Mouse (Mus musculus): ENCODE measurements at regions not wholly inside any gene's neighbourhood (a gene's known extent, or its start where the extent isn't known, plus 50 kb on each side); places are given as distances from the start of the nearest gene placed in this dataset.
"Not testable (repeated sequence)": the region's sequence is repeated elsewhere in the genome, so short reads cannot be mapped to it uniquely, and the experiment has no call there.

DNA sequence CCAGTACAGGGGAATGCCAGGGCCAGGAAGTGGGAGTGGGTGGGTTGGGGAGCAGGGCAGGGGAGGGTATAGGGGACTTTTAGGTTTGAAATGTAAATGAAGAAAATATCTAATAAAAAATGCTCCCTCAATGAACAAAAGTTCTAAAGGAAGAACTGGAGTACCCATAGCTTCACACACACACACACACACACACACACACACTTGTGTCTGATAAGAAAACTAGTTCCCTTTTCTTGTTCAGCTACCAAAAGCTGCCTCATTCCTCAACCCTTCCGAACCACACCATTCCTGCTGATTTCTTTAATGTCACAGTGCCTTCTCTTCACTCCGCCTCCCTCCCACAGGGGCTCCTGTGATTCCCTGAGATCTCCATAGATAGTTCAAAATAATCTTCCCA, 85.3 kb upstream of the Zfp637 start:
- in situ Hi-C loops (cut with MboI; ENCODE audit: low sequenced_read_pairs), result not testable (repeated sequence)

DNA sequence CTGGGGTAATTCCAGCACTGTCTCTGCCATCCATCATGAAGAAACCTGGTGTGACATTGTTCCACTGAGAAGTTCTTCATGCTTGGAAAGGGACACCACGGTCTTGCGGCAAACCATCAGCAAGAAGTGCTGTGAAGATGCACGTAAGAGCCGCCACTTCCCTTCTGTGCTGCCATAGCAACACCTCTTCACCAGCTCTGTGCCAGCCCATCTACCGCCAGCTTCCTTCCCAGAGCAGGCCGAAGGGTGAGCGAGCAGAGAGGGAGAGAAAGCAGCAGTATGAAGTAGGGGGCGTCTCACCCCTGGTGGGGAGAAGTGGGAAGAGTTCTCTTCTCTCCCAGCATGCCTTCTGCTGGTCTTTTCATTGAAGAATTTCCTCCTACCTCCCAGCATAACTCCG, 84.8 kb upstream of the Zfp637 start:
- in situ Hi-C loops (cut with MboI; ENCODE audit: low sequenced_read_pairs), result no loop called here

DNA sequence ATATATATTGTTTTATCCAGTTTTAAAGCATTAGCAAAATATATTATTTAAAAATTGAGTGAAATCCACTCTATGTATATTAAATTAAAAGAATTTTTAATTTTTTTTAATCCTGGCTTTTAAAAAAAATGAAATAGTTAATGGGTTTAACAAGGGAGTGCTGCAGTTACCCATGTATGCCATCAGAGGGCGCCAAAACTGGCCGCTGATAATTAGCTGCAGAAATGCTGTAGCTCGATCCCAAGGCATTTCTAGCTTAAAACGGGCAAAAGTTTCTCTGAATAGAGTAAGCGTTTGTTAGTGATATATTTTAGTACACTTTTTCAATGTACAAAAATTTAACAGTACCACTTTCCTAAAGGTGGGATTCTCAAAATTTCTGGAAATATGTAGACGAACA, 82.5 kb upstream of the Zfp637 start:
- in situ Hi-C loops (cut with MboI; ENCODE audit: low sequenced_read_pairs), result not testable (repeated sequence)

DNA sequence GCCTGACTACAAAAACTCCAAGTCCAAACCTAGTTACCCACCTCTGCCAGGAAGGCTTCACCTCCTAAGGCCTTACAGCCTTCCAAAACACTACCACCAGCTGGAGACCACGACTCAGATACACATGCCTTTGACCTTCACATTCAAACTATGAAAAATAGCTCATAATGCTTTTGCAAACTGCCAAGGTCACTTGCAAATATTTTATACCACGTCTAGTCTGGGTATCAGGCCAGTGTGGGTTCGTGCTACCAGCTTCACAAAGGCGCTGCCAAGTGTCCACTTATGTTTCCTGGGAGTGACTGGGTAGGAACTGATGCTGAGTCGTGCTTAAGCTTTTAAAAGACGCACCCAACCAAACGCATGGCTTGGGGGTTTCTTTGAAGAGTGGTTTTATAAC, 69.5 kb upstream of the Zfp637 start:
- in situ Hi-C loops (cut with MboI; ENCODE audit: low sequenced_read_pairs), result no loop called here

DNA sequence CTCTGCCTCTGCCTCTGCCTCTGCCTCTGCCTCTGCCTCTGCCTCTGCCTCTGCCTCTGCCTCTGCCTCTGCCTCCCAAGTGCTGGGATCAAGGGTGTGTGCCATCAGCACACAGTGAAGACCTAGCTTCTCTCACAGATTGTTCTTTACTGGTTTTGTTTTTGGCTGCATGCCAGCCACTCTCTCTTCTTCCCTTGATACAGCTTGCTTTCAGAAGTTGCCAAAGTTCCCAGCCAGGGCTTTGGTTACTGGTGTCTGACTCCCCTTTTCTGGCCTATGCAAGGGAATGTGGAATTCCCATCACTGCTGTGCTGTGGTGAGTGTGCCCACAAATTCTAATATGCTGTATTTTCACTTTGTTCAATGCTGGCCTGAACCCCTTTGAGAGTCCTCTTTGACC, 68.6 kb upstream of the Zfp637 start:
- in situ Hi-C loops (cut with MboI; ENCODE audit: low sequenced_read_pairs), result no loop called here

DNA sequence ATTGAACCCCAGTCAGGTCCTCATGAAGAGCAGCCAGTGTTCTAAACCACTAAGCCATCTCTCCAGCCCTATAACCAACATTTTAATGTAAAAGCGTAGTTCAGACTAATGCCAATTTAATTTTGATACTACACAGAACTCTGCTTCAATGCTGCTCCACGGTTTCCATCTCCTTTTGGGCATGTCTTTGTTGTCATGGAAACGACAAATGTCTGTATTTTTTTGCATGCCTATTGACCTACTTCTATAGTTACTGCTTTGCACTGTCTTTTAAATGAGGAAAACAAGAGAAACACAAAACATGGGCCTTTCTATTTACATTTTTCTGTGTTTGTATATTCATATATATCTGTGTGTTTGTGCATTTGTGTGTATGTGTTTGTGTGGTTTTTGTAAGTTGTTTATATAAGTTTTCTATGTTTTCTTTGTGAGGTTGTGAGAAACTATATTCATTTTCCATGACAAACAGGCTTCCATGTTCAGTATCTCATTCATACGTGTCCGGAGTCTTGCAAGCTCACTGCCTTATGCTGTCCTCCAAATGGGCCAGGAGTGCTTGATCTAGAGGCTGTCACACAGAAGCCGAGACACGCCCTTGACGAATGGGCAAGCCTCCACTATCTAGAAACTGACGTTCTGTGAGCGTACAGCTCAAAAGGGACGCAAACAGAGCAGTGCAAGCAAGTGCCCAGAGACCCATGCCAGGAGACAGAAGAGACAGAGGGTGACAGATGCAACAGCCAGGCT, 65.5 kb upstream of the Zfp637 start:
- in situ Hi-C loops (cut with MboI; ENCODE audit: low sequenced_read_pairs), result no loop called here

DNA sequence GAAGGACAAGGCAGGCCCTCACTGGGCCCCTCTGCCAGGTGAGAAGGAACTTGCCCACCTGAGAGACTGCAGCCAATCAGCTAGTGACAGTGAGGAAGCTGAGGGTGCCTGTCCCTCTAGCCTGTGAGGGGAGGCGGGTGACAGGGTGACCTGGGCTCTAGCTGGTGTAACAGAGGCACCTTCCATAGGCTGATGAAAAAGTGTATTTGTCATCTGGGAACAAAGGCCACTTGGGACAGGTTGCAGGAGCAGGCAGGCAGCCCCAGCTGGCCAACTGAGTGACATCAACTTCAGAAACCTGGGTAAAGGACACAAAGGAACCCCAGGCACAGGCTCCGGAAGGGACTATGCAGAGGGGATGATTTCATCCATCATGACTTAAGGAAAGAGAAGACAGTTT, 63.0 kb upstream of the Zfp637 start:
- in situ Hi-C loops (cut with MboI; ENCODE audit: low sequenced_read_pairs), result no loop called here

DNA sequence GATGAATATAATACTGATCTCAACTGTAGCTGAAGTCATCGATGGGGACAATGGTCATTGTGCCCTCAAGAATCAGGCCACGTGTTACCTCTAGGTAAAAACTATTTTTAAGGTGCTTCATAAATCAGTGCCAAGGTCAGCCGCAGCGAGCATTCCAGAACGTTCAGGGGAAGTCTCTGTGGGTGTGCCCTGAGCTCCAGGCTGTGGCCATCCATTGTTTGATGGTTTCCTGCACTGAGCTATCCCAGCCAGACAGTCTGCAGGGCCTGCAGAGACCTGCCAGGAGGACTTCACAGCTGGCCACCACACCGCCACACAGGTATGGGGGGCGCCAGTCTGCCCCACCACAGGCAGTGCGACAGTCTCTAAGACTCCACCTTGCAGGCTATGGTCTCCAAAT, 62.5 kb upstream of the Zfp637 start:
- in situ Hi-C loops (cut with MboI; ENCODE audit: low sequenced_read_pairs), result no loop called here

DNA sequence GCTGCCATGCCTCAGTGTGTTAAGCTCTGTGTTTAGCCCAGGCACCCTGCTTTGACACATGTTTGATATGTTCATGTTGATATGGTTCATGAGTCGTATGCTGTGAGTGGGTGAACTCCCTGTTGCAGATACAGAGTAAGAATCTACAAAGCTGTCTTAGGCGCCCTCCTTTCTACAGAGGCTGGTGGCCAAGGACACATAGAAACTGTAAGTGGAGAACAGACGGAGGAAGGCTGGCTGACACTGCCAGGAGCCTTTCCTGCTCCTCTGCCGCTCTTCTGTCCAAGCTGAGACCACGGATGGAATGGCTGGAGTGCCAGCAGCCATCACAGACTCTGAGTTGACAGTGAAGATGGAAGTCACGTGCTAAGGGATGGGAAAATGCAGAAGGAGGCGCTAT, 62.0 kb upstream of the Zfp637 start:
- in situ Hi-C loops (cut with MboI; ENCODE audit: low sequenced_read_pairs), result no loop called here

DNA sequence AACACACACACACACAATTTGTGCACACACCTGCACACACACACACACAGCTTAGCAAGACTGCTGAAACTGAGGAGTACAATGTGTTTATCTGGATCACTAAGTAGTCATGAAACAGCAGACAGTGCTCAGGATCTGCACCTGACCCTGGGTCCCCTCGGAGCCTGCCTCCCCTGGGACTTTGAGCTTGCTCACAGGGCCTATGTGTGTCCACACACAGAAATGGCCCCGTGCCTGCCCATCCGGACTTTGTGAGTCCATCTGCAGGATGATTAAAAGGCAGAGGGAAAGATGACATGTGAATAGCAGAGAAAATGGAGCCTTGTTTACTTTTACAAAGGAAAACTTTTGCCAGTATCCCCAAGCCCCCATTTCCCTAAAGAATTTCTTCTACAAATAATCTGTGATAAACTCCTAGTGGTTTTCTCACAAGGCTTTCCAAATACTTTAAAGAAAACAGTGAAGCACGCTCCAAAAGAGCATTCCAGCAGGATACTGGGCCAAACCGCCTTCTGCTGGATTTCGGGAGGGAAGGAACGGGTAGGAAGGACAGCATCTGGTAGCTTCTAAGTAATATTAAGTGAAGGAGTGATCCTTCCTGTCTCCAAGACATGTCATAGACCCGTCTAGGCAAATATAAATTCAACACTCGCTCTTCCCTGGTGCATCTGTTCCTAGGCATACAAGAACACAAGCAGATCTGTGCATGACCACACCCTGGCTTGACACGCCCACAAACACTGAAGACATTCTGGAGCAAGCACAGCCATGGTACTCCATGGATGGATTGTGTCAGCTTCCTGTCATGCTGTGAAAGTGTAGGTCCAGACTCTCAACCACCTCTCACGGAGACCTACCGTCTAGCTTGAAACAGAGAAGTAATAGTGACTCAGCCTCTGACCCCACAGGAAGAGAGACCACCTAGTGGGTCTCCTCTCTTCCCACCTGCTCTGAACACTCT, 52.1 kb upstream of the Zfp637 start:
- in situ Hi-C loops (cut with MboI; ENCODE audit: low sequenced_read_pairs), result no loop called here

DNA sequence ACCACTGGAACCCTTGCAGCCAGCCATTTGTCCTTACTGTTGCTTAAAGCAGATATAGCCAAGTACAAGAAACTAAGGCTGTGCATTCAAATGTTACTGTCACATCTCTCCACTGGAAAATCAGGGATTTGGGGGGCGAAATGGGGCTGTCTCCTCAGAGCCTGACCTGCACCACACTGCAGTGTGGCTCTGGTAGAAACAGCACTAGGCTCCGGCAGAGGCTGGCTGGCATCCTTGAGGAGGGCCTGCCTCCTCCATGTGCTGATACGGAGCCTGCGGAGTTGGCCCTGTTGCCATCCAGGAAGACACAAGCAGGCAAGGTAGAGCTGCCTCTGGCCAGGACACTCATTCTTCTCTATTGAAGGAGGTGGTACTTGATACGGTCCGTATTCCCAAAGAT, 50.4 kb upstream of the Zfp637 start:
- in situ Hi-C loops (cut with MboI; ENCODE audit: low sequenced_read_pairs), result no loop called here
